Mouse (Mus musculus): ENCODE data around the gene Lrrc32.

DNA sequence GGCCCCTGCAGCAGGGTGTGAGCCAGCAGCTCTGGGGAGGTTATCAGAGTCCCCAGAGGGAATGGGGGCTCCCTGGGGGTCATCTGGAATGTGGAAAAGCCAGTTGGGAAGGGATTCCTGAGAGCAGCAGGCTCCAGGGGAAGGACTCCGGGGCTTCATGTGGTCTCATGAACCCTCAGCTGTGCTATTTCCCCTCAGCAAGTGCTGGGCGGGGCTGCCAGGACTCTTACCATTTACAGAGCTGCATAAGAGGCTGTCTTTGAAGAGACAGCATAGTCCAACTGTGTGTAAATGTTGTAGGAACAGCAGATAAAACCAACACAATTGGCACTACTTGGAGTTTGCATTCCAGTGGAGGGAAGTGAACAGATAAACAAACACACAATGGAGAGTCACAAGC is 61.5 kb downstream of the Lrrc32 start:
- no peak for TF ChIP-seq CTCF (IDR thresholded peaks at IDR 0.05)
- peak; percentile 62 for TF ChIP-seq EP300 (IDR thresholded peaks at IDR 0.05)
